Mouse (Mus musculus) hindbrain, embryonic 15.5 days (tissue): ENCODE measurements around the gene Olfr481. TPM values are rescaled to one million over a fixed set of nuclear protein-coding genes. Genes with fewer than 3 reads are reported as not detected.

ENCODE experiments used
- ATAC-seq: fragments of 200-750 bp; cut with Nextera tagmentation; 2 replicates; pipeline ENCODE4 v1.8.0; 2017; ENCODE audit warnings: low read depth, moderate number of reproducible peaks, moderate TSS enrichment; ENCODE audit not compliant: low FRiP score
- H3K27ac ChIP-seq: fragments of 300-500 bp; sonication (generic); replicated peaks from 2 replicates; pipeline ENCODE4 v1.5.1; 2015; ENCODE audit warnings: mild to moderate bottlenecking, inconsistent platforms
- H3K27me3 ChIP-seq: fragments of 300-500 bp; sonication (generic); 2 replicates; pipeline ENCODE4 v1.6.1; 2015; ENCODE audit warnings: control low read depth, inconsistent platforms
- H3K36me3 ChIP-seq: fragments of 300-500 bp; sonication (generic); 2 replicates; pipeline ENCODE4 v1.6.1; 2015; ENCODE audit warnings: control low read depth, inconsistent platforms
- H3K4me1 ChIP-seq: fragments of 300-500 bp; sonication (generic); replicated peaks from 2 replicates; pipeline ENCODE4 v1.6.1; 2015; ENCODE audit warnings: control low read depth, inconsistent platforms
- H3K4me2 ChIP-seq: fragments of 300-500 bp; sonication (generic); 2 replicates; pipeline ENCODE4 v1.6.1; 2015; ENCODE audit warnings: moderate library complexity, mild to moderate bottlenecking, inconsistent platforms
- H3K4me3 ChIP-seq: fragments of 300-500 bp; sonication (generic); 2 replicates; pipeline ENCODE4 v1.5.1; 2015; ENCODE audit warnings: mild to moderate bottlenecking, inconsistent platforms
- H3K9ac ChIP-seq: fragments of 300-500 bp; sonication (generic); 2 replicates; pipeline ENCODE4 v1.6.1; 2015; ENCODE audit warnings: inconsistent platforms
- H3K9me3 ChIP-seq: fragments of 300-500 bp; sonication (generic); 2 replicates; pipeline ENCODE4 v1.6.1; 2016; ENCODE audit warnings: control low read depth, inconsistent platforms
- WGBS: fragments of 180-500 bp; shearing (Covaris S2); methylation state at CpG from one replicate; pipeline ENCODE4 v1.1.7; 2015; 5-methylcytosine and 5-hydroxymethylcytosine counted together
- polyA plus RNA-seq: library from polyadenylated mRNA; unstranded; fragments of >200 nt; fragmentation: Nextera tagmentation; extraction: Ambion mirVana; gene quantifications from 2 replicates; pipeline ENCODE4 v1.2.1, GENCODE M21; 2015

Olfr481 gene
- not detected in 2 replicates for polyA plus RNA-seq

DNA sequence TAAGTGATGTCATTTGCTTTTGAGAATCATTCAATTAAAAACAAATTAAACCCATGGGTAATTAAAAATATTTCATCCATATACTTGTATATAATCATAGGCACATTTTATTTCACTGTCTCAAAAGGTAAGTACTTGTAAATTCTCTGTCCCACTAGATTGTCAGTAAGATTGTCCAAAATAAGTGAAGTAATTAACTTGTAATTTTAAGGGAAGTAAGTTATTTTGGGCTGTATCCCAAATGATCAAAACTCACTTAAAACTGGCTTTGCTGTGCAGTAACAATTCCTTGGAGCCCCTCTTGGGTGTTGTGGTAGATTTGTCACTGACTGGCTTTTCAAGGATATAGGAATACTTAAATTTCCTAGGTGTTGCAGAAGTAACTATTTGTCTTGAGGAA, at the start of gene Olfr481:
Gene Olfr481, plus strand, starts transcription at position 301 of the 400 bp plus-strand sequence.
- no peak within 1 kb of the TSS for H3K4me3 ChIP-seq
- no peak within 1 kb of the TSS for H3K27ac ChIP-seq
- H3K27me3 ChIP-seq, result no peaks in the 10 kb centered on the region
- no peaks in the 10 kb centered on the region for H3K4me1 ChIP-seq
- H3K36me3 ChIP-seq, result no peaks in the 10 kb centered on the region
- H3K9me3 ChIP-seq, result no peaks in the 10 kb centered on the region
- H3K9ac ChIP-seq, result no peak within 1 kb of the TSS
- H3K4me2 ChIP-seq, result no peak within 1 kb of the TSS
- no peak for ATAC-seq

DNA sequence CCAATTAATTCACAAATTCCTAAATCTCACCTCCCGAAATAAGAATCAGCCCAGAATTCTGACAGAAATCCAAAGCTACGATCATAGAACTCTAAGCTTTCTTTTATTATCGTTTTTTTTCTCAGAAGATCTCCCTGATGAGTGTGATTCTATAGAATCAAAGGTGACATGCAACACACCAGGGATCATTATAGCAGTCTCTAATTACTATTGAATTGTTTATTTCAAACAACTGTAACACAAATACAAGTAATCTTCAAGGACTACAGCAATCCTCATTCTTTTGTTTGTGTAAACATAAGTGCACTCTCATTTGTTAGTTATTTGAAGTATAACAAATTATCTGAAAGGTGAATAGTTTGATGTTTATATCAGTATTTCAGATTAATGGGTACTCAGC, 45.8 kb upstream of the Olfr481 start, which contains the start of gene Olfr478:
Gene Olfr478, minus strand, starts transcription at position 101 of the 400 bp plus-strand sequence.
- WGBS, result 89% methylated on average over 3 of the region's 3 CpGs
- Histone ChIP-seq H3K36me3 (no peaks in the 10 kb centered on the region), H3K4me2 (no peak within 1 kb of the TSS), H3K4me3 (no peak within 1 kb of the TSS), H3K4me1 (no peaks in the 10 kb centered on the region), H3K27me3 (no peaks in the 10 kb centered on the region), H3K9me3 (no peaks in the 10 kb centered on the region), H3K27ac (no peak within 1 kb of the TSS), H3K9ac (no peak within 1 kb of the TSS)
- ATAC-seq, result no peak

DNA sequence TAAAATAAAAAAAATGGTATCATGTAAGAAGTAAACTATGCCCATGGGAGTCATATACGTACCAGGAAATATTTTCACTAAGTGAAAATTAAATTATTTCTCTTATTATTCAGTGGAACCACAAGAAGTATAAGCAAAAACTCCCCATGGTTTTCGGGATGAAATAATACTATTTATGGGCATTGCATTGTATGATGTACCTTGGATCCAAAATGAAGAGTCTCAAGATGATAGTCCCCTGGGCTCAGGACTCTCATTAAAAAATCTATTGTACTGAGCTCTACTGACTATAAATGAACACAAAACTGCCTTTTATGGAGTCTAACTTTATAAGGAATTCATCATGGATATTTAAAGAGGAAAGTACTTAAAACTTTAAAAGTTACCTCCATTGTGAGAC, 29.3 kb upstream of the Olfr481 start, which contains the start of gene Olfr479:
Gene Olfr479, plus strand, starts transcription at position 301 of the 400 bp plus-strand sequence.
- Histone ChIP-seq H3K27me3 (no peaks in the 10 kb centered on the region), H3K4me3 (no peak within 1 kb of the TSS), H3K27ac (no peak within 1 kb of the TSS), H3K9ac (no peak within 1 kb of the TSS), H3K4me2 (no peak within 1 kb of the TSS), H3K36me3 (no peaks in the 10 kb centered on the region), H3K4me1 (no peaks in the 10 kb centered on the region), H3K9me3 (no peaks in the 10 kb centered on the region)
- WGBS, result 94% methylated on average over 2 of the region's 2 CpGs
- ATAC-seq, result no peak

DNA sequence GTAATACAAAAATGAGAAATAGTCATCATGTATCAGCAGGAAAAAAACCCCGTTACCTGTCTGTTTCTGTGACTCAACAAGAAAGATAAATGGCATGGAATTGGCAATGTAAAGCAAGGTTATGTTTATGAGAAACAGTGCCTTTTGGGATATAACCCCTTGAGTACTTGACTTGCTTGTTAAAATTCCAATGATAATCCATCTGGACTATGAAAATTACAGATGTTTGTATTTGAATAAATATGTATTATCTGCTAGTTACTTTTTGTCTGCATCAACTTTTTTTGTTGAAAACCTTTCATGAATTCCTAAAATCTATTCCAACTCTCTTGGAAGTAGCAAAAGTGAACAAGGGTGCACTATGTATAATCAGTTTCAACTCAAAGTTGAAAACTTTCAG, 12.4 kb upstream of the Olfr481 start, which contains the start of gene Olfr480:
Gene Olfr480, minus strand, starts transcription at position 101 of the 400 bp plus-strand sequence.
- Histone ChIP-seq H3K4me1 (no peaks in the 10 kb centered on the region), H3K9ac (no peak within 1 kb of the TSS), H3K27me3 (no peaks in the 10 kb centered on the region), H3K4me3 (no peak within 1 kb of the TSS), H3K27ac (no peak within 1 kb of the TSS), H3K4me2 (no peak within 1 kb of the TSS), H3K36me3 (no peaks in the 10 kb centered on the region), H3K9me3 (no peaks in the 10 kb centered on the region)
- no peak for ATAC-seq
- 90% methylated on average over 1 of the region's 1 CpGs for WGBS

DNA sequence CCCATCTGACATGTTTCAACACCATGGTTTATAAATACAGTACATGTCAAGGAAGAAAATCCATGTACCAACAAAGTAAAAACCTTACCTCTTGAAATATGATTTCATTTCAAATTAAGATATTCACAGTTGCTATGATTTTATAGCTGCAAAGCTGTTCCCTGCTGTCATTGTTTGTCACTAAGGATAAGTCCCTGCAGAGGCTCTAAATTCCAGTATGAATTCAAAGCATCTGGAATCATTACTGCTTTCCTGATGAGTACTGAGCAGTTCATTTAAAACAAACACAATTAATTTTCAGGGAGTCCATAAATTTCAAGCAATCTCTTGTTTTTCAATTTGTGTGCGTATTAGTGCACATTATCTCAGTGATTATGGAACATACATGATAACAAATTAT, 17.8 kb downstream of the Olfr481 start, which contains the start of gene Olfr482:
Gene Olfr482, minus strand, starts transcription at position 101 of the 400 bp plus-strand sequence.
- 73% methylated on average over 1 of the region's 1 CpGs for WGBS
- Histone ChIP-seq H3K9me3 (no peaks in the 10 kb centered on the region), H3K27ac (no peak within 1 kb of the TSS), H3K4me2 (no peak within 1 kb of the TSS), H3K4me1 (no peaks in the 10 kb centered on the region), H3K4me3 (no peak within 1 kb of the TSS), H3K9ac (no peak within 1 kb of the TSS), H3K27me3 (no peaks in the 10 kb centered on the region), H3K36me3 (no peaks in the 10 kb centered on the region)
- no peak for ATAC-seq

- Histone ChIP-seq H3K4me2 (no peak within 1 kb of the TSS), H3K9me3 (no peaks in the 10 kb centered on the region), H3K27ac (no peak within 1 kb of the TSS), H3K4me1 (no peaks in the 10 kb centered on the region), H3K27me3 (no peaks in the 10 kb centered on the region), H3K36me3 (no peaks in the 10 kb centered on the region), H3K4me3 (no peak within 1 kb of the TSS), H3K9ac (no peak within 1 kb of the TSS)
- 95% methylated on average over 1 of the region's 1 CpGs for WGBS
- no peak for ATAC-seq
Observed at GRCm38 (mm10) chr7:108100549-108100948, 20.9 kb downstream of the Olfr481 start, which contains the start of gene Olfr483. Olfr483 (plus strand) TSS chr7:108100849.

- Histone ChIP-seq H3K27ac (no peak overlapping the region), H3K27me3 (no peaks in the 10 kb centered on the region), H3K9ac (no peak overlapping the region), H3K4me3 (no peak overlapping the region), H3K4me1 (no peaks in the 10 kb centered on the region), H3K4me2 (no peak overlapping the region), H3K36me3 (no peaks in the 10 kb centered on the region), H3K9me3 (no peaks in the 10 kb centered on the region)
- no peak for ATAC-seq
- 18% methylated on average over 1 of the region's 1 CpGs for WGBS
Observed at GRCm38 (mm10) chr7:108120681-108121080, 41.0 kb downstream of the Olfr481 start.

GRCm38 (mm10) chr7:108121416-108121815, 41.8 kb downstream of the Olfr481 start:
- WGBS, result 64% methylated on average over 1 of the region's 1 CpGs
- Histone ChIP-seq H3K36me3 (no peaks in the 10 kb centered on the region), H3K9ac (no peak overlapping the region), H3K27ac (no peak overlapping the region), H3K4me2 (no peak overlapping the region), H3K27me3 (no peaks in the 10 kb centered on the region), H3K4me3 (no peak overlapping the region), H3K4me1 (no peaks in the 10 kb centered on the region), H3K9me3 (no peaks in the 10 kb centered on the region)
- no peak for ATAC-seq

DNA sequence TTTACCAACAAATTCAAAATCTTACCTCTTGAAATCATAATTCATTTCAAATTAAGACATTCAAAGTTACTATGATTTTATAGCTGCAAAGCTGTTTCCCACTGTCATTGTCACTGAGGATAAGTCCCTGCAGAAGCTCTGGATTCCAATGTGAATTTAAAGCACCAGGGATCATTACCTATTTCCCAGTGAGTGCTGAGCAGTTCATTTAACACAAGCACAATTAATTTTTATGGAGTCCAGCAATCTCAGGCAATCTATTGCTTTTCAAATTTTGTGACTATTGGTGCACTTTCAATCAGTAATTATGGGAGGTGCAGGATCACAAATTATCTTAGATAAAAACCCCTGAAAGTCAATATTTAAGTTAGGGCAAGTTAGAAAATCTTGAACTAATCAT, 47.7 kb downstream of the Olfr481 start, which contains the start of gene Olfr484:
Gene Olfr484, minus strand, starts transcription at position 101 of the 400 bp plus-strand sequence.
- no peak for ATAC-seq
- H3K27me3 ChIP-seq, result no peaks in the 10 kb centered on the region
- no peaks in the 10 kb centered on the region for H3K9me3 ChIP-seq
- H3K36me3 ChIP-seq, result no peaks in the 10 kb centered on the region
- no peak within 1 kb of the TSS for H3K4me2 ChIP-seq
- no peak within 1 kb of the TSS for H3K27ac ChIP-seq
- no peak within 1 kb of the TSS for H3K9ac ChIP-seq
- no peak within 1 kb of the TSS for H3K4me3 ChIP-seq
- H3K4me1 ChIP-seq, result no peaks in the 10 kb centered on the region

Other genes starting within 250 kb of the Olfr481 start
- not detected in 2 replicates for gene Olfr470, start 232.4 kb upstream of the Olfr481 start, polyA plus RNA-seq
- 0.03 TPM in 1 of 2 replicates, not detected in the other for gene Olfr472, start 182.0 kb upstream of the Olfr481 start, polyA plus RNA-seq
- not detected in 2 replicates for gene Olfr473, start 149.4 kb upstream of the Olfr481 start, polyA plus RNA-seq
- gene Olfr474, start 125.2 kb upstream of the Olfr481 start, polyA plus RNA-seq, result not detected in 2 replicates
- not detected in 2 replicates for gene Olfr476, start 115.1 kb upstream of the Olfr481 start, polyA plus RNA-seq
- not detected in 2 replicates for gene Olfr477, start 93.2 kb upstream of the Olfr481 start, polyA plus RNA-seq
- gene Olfr478, start 45.9 kb upstream of the Olfr481 start, polyA plus RNA-seq, result not detected in 2 replicates
- not detected in 2 replicates for gene Olfr479, start 29.2 kb upstream of the Olfr481 start, polyA plus RNA-seq
- gene Olfr480, start 12.5 kb upstream of the Olfr481 start, polyA plus RNA-seq, result not detected in 2 replicates
- 0.07 TPM in 1 of 2 replicates, not detected in the other for gene Olfr482, start 17.7 kb downstream of the Olfr481 start, polyA plus RNA-seq
- gene Olfr483, start 21.0 kb downstream of the Olfr481 start, polyA plus RNA-seq, result not detected in 2 replicates
- gene Olfr484, start 47.6 kb downstream of the Olfr481 start, polyA plus RNA-seq, result not detected in 2 replicates
- not detected in 2 replicates for gene Olfr485, start 80.0 kb downstream of the Olfr481 start, polyA plus RNA-seq
- not detected in 2 replicates for gene Olfr486, start 92.9 kb downstream of the Olfr481 start, polyA plus RNA-seq
- gene Olfr487, start 134.8 kb downstream of the Olfr481 start, polyA plus RNA-seq, result not detected in 2 replicates
- not detected in 2 replicates for gene Olfr488, start 178.5 kb downstream of the Olfr481 start, polyA plus RNA-seq
- not detected in 2 replicates for gene Olfr490, start 209.1 kb downstream of the Olfr481 start, polyA plus RNA-seq
- not detected in 2 replicates for gene Olfr491, start 233.6 kb downstream of the Olfr481 start, polyA plus RNA-seq
- gene Olfr492, start 243.8 kb downstream of the Olfr481 start, polyA plus RNA-seq, result not detected in 2 replicates